Mouse (Mus musculus) erythroblast, embryonic 14.5 days (primary cell): ENCODE measurements around the gene Xpnpep1. TPM values are rescaled to one million over a fixed set of nuclear protein-coding genes. Genes with fewer than 3 reads are reported as not detected.

Source experiments
- H3K27me3 ChIP-seq: 2 replicates; pipeline ENCODE4 v1.6.1; 2012; ENCODE audit warnings: inconsistent platforms; ENCODE audit not compliant: control insufficient read depth
- H3K36me3 ChIP-seq: 2 replicates; pipeline ENCODE4 v1.6.1; 2012; ENCODE audit warnings: mild to moderate bottlenecking, inconsistent platforms; ENCODE audit not compliant: control insufficient read depth
- H3K4me1 ChIP-seq: 2 replicates; pipeline ENCODE4 v1.6.1; 2012; ENCODE audit warnings: inconsistent platforms; ENCODE audit not compliant: control insufficient read depth
- H3K4me3 ChIP-seq: replicated peaks from 2 replicates; pipeline ENCODE3; 2012; ENCODE audit warnings: moderate library complexity, mild to moderate bottlenecking, inconsistent platforms
- H3K9me3 ChIP-seq: 2 replicates; pipeline ENCODE4 v1.6.1; 2012; ENCODE audit warnings: low read length, inconsistent platforms, mixed read lengths; ENCODE audit not compliant: control insufficient read depth
- GATA1 ChIP-seq: IDR thresholded peaks from 2 replicates; pipeline ENCODE4 v1.6.1; 2012; ENCODE audit warnings: low read length, inconsistent platforms, mixed read lengths
- TAL1 ChIP-seq: IDR thresholded peaks from 3 replicates; pipeline ENCODE4 v1.6.1; 2012; ENCODE audit warnings: low read length, inconsistent platforms, mixed read lengths
- polyA plus RNA-seq: library from polyadenylated mRNA; stranded (reverse); fragments of >175 nt; gene quantifications from 2 replicates; pipeline ENCODE4 v1.2.3, GENCODE M21; 2012

Gene Xpnpep1
- polyA plus RNA-seq, 1 experiment, result 5.7 TPM

DNA sequence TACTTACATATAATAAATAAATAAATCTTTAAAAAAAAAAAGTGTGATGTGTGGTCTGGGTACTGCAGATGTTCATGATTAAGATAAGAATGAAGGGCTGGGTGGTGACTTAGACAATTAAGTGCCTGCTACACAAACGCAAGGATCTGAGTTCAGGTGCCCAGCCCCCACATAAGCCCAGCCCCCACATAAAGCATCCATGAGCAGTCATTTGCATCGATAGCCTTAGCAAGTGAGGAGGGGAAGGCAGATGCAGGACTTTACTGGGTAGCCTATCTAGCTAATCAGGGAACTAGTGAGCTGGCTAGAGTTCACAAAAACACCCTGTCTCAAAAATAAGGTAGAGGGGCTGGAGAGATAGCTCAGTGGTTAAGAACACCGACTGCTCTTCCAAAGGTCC lies 29.4 kb upstream of the Xpnpep1 start:
- no peaks in the 10 kb centered on the region for H3K27me3 ChIP-seq
- no peaks in the 10 kb centered on the region for H3K9me3 ChIP-seq
- H3K4me1 ChIP-seq, result peaks cover 1% of the 10 kb centered on the region; the same call in 1 of the 2 replicates
- H3K36me3 ChIP-seq, result no peaks in the 10 kb centered on the region
- no peak overlapping the region for H3K4me3 ChIP-seq
- TF ChIP-seq TAL1 (no peak), GATA1 (no peak)

DNA sequence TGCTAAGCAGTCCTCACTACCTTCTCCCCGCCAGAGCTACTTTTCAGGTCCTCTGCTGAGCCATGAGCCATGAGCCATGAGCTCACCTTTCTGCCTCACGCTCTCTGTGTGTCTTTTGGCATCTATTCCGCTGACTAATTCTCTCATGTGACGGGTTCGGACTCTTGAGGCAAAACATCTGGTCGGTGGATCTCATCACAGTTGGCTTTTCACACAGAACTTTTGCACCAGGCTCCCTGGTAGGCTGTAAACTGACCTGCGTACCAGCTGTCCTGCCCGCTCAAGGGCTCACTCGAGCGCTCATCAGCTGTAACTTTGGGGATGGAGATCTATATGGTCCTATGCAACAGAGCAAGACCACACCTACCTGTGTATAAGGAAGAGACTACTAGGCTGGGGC lies 26.9 kb upstream of the Xpnpep1 start:
- Histone ChIP-seq H3K36me3 (no peaks in the 10 kb centered on the region), H3K9me3 (no peaks in the 10 kb centered on the region), H3K4me3 (no peak overlapping the region), H3K4me1 (peaks cover 1% of the 10 kb centered on the region; the same call in 1 of the 2 replicates), H3K27me3 (no peaks in the 10 kb centered on the region)
- TF ChIP-seq GATA1 (no peak), TAL1 (no peak)

DNA sequence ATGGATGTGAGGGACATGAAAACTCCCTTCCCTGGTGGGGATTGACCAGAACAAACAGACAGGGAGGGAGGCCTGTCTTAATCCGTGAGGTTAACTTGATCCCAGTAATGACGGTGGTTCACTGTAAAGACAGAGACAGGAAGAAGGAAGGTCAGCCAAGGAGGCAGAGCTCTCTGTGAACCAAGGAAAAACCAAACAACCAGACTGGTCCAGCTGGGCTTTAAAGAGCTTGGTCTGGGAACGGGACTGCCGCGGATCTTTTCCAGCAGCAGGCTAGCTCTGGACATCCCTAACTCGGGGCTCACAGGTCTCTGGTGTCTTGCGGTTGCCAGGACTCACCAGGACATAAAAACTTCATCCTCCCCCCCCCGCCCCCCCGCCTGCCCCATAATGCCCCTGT lies 26.5 kb upstream of the Xpnpep1 start:
- no peaks in the 10 kb centered on the region for H3K36me3 ChIP-seq
- no peak for TF ChIP-seq TAL1
- TF ChIP-seq GATA1, result no peak
- no peaks in the 10 kb centered on the region for H3K9me3 ChIP-seq
- H3K27me3 ChIP-seq, result no peaks in the 10 kb centered on the region
- peaks cover 1% of the 10 kb centered on the region; the same call in 1 of the 2 replicates for H3K4me1 ChIP-seq
- no peak overlapping the region for H3K4me3 ChIP-seq

DNA sequence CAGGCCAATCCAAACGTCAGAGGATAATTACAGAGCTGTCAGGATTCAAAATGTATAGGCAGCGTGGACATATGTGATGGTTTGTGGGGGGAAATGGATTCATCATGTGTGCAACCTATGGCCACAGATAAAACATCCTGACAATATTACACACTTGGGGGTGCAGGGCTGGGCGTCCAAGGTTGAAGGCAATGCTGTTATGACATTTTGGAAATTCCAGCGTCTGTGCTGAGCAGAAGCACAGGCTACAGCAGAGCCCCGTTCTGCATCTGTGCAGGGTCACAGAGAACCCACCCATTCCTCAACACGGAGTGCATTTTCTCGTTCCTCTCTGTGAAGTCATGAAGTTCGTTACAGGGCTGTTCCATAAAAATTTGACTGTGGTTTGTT lies 25.0 kb upstream of the Xpnpep1 start:
- no peak overlapping the region for H3K4me3 ChIP-seq

DNA sequence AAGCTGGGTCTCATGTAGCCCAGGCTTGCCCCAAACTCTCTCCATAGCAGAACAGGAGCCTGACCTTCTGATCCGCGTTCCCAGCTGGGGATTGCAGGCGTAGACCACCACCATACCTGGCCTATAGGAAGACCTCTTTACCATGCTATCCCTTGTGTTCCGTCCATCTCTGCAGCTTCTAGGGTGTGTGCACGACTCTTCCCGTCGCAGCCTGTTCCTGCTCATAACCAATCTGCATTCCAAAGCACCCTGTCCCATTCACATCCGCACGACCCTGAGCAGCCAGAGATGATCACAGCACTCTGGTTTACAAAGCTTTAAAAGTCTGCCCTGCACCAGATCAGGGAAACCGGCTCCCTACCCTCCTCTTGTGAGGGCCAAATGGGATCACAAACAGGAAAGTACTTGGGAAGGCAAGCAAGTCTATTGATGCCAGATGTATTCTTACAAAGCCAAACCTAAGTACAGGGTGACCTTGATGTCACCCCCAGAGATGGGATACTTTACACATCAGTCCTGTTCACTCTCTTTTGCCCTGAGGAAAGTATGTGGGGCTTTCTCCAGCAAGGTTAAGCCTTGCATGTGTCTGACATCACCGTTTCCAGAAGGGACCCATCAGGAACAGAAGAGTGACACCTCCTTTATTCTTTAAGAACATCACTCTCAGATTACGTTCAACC lies 24.4 kb upstream of the Xpnpep1 start:
- Histone ChIP-seq H3K4me1 (peaks cover 12% of the 10 kb centered on the region), H3K36me3 (no peaks in the 10 kb centered on the region)

More for the DNA sequence above, 25.0 kb upstream of the Xpnpep1 start:
- TF ChIP-seq TAL1, result no peak
- Histone ChIP-seq H3K4me1 (peaks cover 6% of the 10 kb centered on the region), H3K36me3 (no peaks in the 10 kb centered on the region), H3K27me3 (no peaks in the 10 kb centered on the region), H3K9me3 (no peaks in the 10 kb centered on the region)

DNA sequence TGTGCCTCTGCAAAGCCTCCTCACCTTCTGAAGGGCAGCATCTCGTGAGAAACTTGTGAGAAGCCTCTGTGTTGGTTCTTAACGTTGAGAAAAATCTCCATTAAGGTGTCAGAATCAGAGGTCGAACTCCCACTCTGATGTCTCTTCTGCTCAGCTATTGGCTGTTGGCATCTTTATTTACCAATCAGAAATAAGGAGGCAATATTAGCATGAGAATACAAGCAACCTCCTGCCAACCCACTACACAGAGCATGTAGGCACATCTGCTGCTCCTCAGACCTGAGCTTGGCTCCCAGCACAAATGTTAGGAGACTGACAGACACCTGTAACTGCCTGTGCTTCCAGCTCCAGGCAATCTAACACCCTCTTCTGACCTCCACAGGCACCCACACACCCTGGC lies 22.0 kb upstream of the Xpnpep1 start:
- Histone ChIP-seq H3K27me3 (no peaks in the 10 kb centered on the region), H3K4me1 (peaks cover 31% of the 10 kb centered on the region), H3K4me3 (no peak overlapping the region), H3K36me3 (peaks cover 3% of the 10 kb centered on the region; the same call in 1 of the 2 replicates), H3K9me3 (no peaks in the 10 kb centered on the region)
- TF ChIP-seq TAL1 (no peak), GATA1 (no peak)

More for the DNA sequence above, 24.4 kb upstream of the Xpnpep1 start:
- Histone ChIP-seq H3K27me3 (no peaks in the 10 kb centered on the region), H3K9me3 (no peaks in the 10 kb centered on the region), H3K4me3 (no peak overlapping the region)
- no peak for TF ChIP-seq TAL1
- no peak for TF ChIP-seq GATA1

DNA sequence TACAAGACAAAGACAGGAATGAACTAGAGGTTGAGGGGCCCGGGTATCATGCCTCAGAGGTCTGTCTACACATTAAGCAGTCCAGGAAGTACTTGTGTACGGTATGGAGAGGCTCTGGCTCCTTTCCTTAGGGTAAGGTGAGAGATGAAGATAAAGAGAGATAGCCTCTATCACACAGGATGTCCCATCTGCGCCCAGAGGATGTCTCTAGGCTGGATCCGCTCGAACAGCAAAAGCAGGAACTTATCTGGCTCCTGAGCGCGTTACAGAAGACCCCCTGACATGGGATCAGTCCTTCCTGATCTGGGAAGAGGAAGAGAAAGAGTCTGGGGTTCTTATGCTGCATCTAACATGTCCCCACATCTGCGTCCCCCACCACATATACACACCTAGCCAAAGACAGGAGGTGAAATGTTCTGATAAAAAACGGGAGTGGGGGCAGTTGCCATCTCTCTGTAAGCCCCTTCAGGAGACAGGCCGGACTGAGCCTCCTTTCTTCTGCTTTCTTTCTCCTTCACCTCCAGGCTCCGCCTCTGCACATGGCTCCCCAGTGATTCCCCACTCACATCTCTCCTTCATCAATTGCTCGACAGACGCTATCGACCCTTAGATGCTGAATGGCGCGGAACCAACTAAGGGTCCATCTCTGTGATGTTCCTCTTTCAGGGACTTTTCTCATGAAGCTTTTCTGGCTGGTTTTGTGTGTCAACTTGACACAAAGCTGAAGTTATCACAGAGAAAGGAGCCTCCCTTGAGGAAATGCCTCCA lies 19.5 kb upstream of the Xpnpep1 start:
- no peaks in the 10 kb centered on the region for H3K9me3 ChIP-seq
- H3K27me3 ChIP-seq, result no peaks in the 10 kb centered on the region
- H3K4me3 ChIP-seq, result peak overlapping the region; percentile 3
- peaks cover 3% of the 10 kb centered on the region; the same call in 1 of the 2 replicates for H3K36me3 ChIP-seq
- peaks cover 29% of the 10 kb centered on the region for H3K4me1 ChIP-seq
- TF ChIP-seq TAL1, result no peak
- TF ChIP-seq GATA1, result no peak

DNA sequence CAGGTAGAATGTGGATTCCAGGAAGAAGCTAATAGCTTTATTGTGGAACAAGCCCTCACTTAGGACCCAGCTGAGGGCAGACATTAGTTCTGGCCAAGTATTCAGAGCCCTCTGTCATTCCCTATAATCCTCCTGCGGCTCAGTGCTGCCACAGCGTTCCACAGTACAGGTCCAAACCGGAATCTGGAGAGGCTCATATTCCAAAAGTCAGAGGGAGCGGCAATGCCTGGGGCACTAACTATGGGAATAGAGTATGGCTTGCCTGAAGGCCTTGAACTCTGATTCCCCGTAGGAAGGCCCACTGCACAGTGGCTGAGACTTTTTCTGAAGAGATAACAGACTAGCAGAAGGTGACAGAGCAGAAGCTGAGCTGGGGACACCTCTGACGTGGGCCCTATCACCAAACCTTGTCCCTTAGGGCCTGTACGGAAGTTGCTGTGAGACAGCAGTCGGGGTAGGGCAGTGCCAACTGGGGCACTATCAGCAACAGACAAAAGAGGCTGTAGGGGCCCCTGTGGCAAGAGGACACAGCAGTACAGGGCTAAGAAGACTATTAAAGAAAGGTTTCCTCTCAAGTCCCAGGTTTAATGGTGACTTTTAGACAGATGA lies 18.8 kb upstream of the Xpnpep1 start:
- TF ChIP-seq GATA1, result no peak
- TF ChIP-seq TAL1, result no peak
- no peaks in the 10 kb centered on the region for H3K9me3 ChIP-seq
- peaks cover 3% of the 10 kb centered on the region; the same call in 1 of the 2 replicates for H3K36me3 ChIP-seq
- H3K4me1 ChIP-seq, result peaks cover 29% of the 10 kb centered on the region
- no peak overlapping the region for H3K4me3 ChIP-seq
- no peaks in the 10 kb centered on the region for H3K27me3 ChIP-seq
